Mouse (Mus musculus): ENCODE results near the gene Samd4. TPM values are rescaled to one million over a fixed set of nuclear protein-coding genes. Genes with fewer than 3 reads are reported as not detected.
"Not testable (repeated sequence)": the region's sequence is repeated elsewhere in the genome, so short reads cannot be mapped to it uniquely, and the experiment has no call there.

Gene Samd4
- polyA plus RNA-seq, 1 experiment from 2014 or later: 17.6 TPM

GRCm38 (mm10) chr14:47093355-47093792, 210.7 kb downstream of the Samd4 start:
- Histone ChIP-seq H3K4me3 (no peak overlapping the region), H3K27me3 (no peaks in the 10 kb centered on the region), H3K27ac (peak overlapping the region; percentile 13; the same call in 1 of the 2 replicates), H3K4me2 (no peak overlapping the region), H3K36me3 (peaks cover 18% of the 10 kb centered on the region; the same call in 1 of the 2 replicates), H3K4me1 (replicated peaks) (peaks cover 35% of the 10 kb centered on the region), H3K9ac (no peak overlapping the region), H3K9me3 (replicated peaks) (no peaks in the 10 kb centered on the region)
- WGBS: 71% methylated on average over 16 of the region's 16 CpGs
- ATAC-seq (replicated peaks; ENCODE audit: insufficient number of reproducible peaks, insufficient read depth, low FRiP score, low read depth): no peak

GRCm38 (mm10) chr14:47095036-47095435, 212.4 kb downstream of the Samd4 start:
- Histone ChIP-seq H3K4me1 (replicated peaks) (peaks cover 21% of the 10 kb centered on the region), H3K9ac (no peak overlapping the region), H3K36me3 (peaks cover 18% of the 10 kb centered on the region; the same call in 1 of the 2 replicates), H3K27ac (no peak overlapping the region), H3K4me3 (no peak overlapping the region), H3K27me3 (no peaks in the 10 kb centered on the region), H3K9me3 (replicated peaks) (no peaks in the 10 kb centered on the region), H3K4me2 (no peak overlapping the region)
- WGBS: 75% methylated on average over 3 of the region's 3 CpGs
- ATAC-seq (replicated peaks; ENCODE audit: insufficient number of reproducible peaks, insufficient read depth, low FRiP score, low read depth): no peak

- 32% methylated on average over 5 of the region's 5 CpGs for WGBS
- no peaks in the 10 kb centered on the region for H3K9me3 ChIP-seq (replicated peaks)
- peaks cover 12% of the 10 kb centered on the region; the same call in 1 of the 2 replicates for H3K36me3 ChIP-seq
- no peak overlapping the region for H3K4me3 ChIP-seq
- peak overlapping the region; percentile 75 for H3K27ac ChIP-seq
- H3K9ac ChIP-seq: no peak overlapping the region
- H3K4me1 ChIP-seq (replicated peaks): peaks cover 20% of the 10 kb centered on the region
- peak; percentile 70 for ATAC-seq (replicated peaks; ENCODE audit: insufficient number of reproducible peaks, insufficient read depth, low FRiP score, low read depth)
- no peak overlapping the region for H3K4me2 ChIP-seq
- no peaks in the 10 kb centered on the region for H3K27me3 ChIP-seq
Measured at GRCm38 (mm10) chr14:47096357-47096756, 213.7 kb downstream of the Samd4 start.

- Histone ChIP-seq H3K4me2 (peak overlapping the region; percentile 20; the same call in 1 of the 2 replicates), H3K4me1 (replicated peaks) (0 out of 2 replicates have a peak, but pooled peaks cover 2% of the 10 kb centered on the region), H3K9me3 (replicated peaks) (no peaks in the 10 kb centered on the region), H3K36me3 (peaks cover 4% of the 10 kb centered on the region), H3K9ac (no peak overlapping the region), H3K4me3 (0 out of 2 replicates have a peak overlapping the region, but pooled peaks have one; percentile 14), H3K27me3 (no peaks in the 10 kb centered on the region), H3K27ac (no peak overlapping the region)
- WGBS: 52% methylated on average over 19 of the region's 19 CpGs
- no peak for ATAC-seq (replicated peaks; ENCODE audit: insufficient number of reproducible peaks, insufficient read depth, low FRiP score, low read depth)
Measured at GRCm38 (mm10) chr14:47104246-47105173, 221.9 kb downstream of the Samd4 start.

GRCm38 (mm10) chr14:47105174-47105557, 222.5 kb downstream of the Samd4 start:
- Histone ChIP-seq H3K27me3 (no peaks in the 10 kb centered on the region), H3K4me3 (no peak overlapping the region), H3K4me2 (no peak overlapping the region), H3K27ac (no peak overlapping the region), H3K9ac (no peak overlapping the region), H3K4me1 (replicated peaks) (0 out of 2 replicates have a peak, but pooled peaks cover 2% of the 10 kb centered on the region), H3K9me3 (replicated peaks) (no peaks in the 10 kb centered on the region), H3K36me3 (peaks cover 4% of the 10 kb centered on the region)
- WGBS: 80% methylated on average over 3 of the region's 3 CpGs
- no peak for ATAC-seq (replicated peaks; ENCODE audit: insufficient number of reproducible peaks, insufficient read depth, low FRiP score, low read depth)

- no peak overlapping the region for H3K27ac ChIP-seq
- no peak overlapping the region for H3K9ac ChIP-seq
- no peak for ATAC-seq (replicated peaks; ENCODE audit: insufficient number of reproducible peaks, insufficient read depth, low FRiP score, low read depth)
- H3K36me3 ChIP-seq: peaks cover 4% of the 10 kb centered on the region
- 0 out of 2 replicates have a peak, but pooled peaks cover 2% of the 10 kb centered on the region for H3K4me1 ChIP-seq (replicated peaks)
- WGBS: 92% methylated on average over 3 of the region's 3 CpGs
- no peak overlapping the region for H3K4me3 ChIP-seq
- no peak overlapping the region for H3K4me2 ChIP-seq
- H3K27me3 ChIP-seq: no peaks in the 10 kb centered on the region
- no peaks in the 10 kb centered on the region for H3K9me3 ChIP-seq (replicated peaks)
Measured at GRCm38 (mm10) chr14:47105755-47106154, 223.1 kb downstream of the Samd4 start.

GRCm38 (mm10) chr14:47107461-47107860, 224.8 kb downstream of the Samd4 start:
- 0 out of 2 replicates have a peak, but pooled peaks cover 2% of the 10 kb centered on the region for H3K4me1 ChIP-seq (replicated peaks)
- H3K4me2 ChIP-seq: no peak overlapping the region
- no peak overlapping the region for H3K27ac ChIP-seq
- H3K27me3 ChIP-seq: no peaks in the 10 kb centered on the region
- H3K9me3 ChIP-seq (replicated peaks): no peaks in the 10 kb centered on the region
- peaks cover 4% of the 10 kb centered on the region for H3K36me3 ChIP-seq
- no peak overlapping the region for H3K4me3 ChIP-seq
- no peak overlapping the region for H3K9ac ChIP-seq
- ATAC-seq (replicated peaks; ENCODE audit: insufficient number of reproducible peaks, insufficient read depth, low FRiP score, low read depth): no peak
- 87% methylated on average over 3 of the region's 3 CpGs for WGBS

GRCm38 (mm10) chr14:47110391-47110790, 227.7 kb downstream of the Samd4 start:
- ATAC-seq (replicated peaks; ENCODE audit: insufficient number of reproducible peaks, insufficient read depth, low FRiP score, low read depth); H3K4me2 ChIP-seq; H3K36me3 ChIP-seq; H3K4me1 ChIP-seq (replicated peaks); H3K27ac ChIP-seq; H3K9ac ChIP-seq; H3K9me3 ChIP-seq (replicated peaks); H3K27me3 ChIP-seq; H3K4me3 ChIP-seq: not testable (repeated sequence)
- 85% methylated on average over 7 of the region's 7 CpGs for WGBS

- Histone ChIP-seq H3K4me3 (no peak overlapping the region), H3K27ac (no peak overlapping the region), H3K36me3 (no peaks in the 10 kb centered on the region), H3K9ac (no peak overlapping the region), H3K4me2 (no peak overlapping the region), H3K4me1 (replicated peaks) (no peaks in the 10 kb centered on the region; the same call in 1 of the 2 replicates), H3K27me3 (no peaks in the 10 kb centered on the region), H3K9me3 (replicated peaks) (no peaks in the 10 kb centered on the region)
- 47% methylated on average over 9 of the region's 9 CpGs for WGBS
- ATAC-seq (replicated peaks; ENCODE audit: insufficient number of reproducible peaks, insufficient read depth, low FRiP score, low read depth): no peak
Measured at GRCm38 (mm10) chr14:47111341-47111740, 228.7 kb downstream of the Samd4 start.

GRCm38 (mm10) chr14:47115154-47115553, 232.5 kb downstream of the Samd4 start:
- ATAC-seq (replicated peaks; ENCODE audit: insufficient number of reproducible peaks, insufficient read depth, low FRiP score, low read depth): no peak
- 49% methylated on average over 9 of the region's 9 CpGs for WGBS
- Histone ChIP-seq H3K27me3 (no peaks in the 10 kb centered on the region), H3K4me3 (no peak overlapping the region), H3K36me3 (no peaks in the 10 kb centered on the region), H3K9me3 (replicated peaks) (no peaks in the 10 kb centered on the region), H3K4me1 (replicated peaks) (no peaks in the 10 kb centered on the region; the same call in 1 of the 2 replicates), H3K27ac (no peak overlapping the region), H3K4me2 (no peak overlapping the region), H3K9ac (no peak overlapping the region)

GRCm38 (mm10) chr14:47116062-47116762, 233.6 kb downstream of the Samd4 start:
- Histone ChIP-seq H3K9me3 (replicated peaks) (no peaks in the 10 kb centered on the region), H3K9ac (no peak overlapping the region), H3K4me1 (replicated peaks) (no peaks in the 10 kb centered on the region; the same call in 1 of the 2 replicates), H3K4me3 (no peak overlapping the region), H3K36me3 (no peaks in the 10 kb centered on the region), H3K27me3 (no peaks in the 10 kb centered on the region), H3K27ac (no peak overlapping the region), H3K4me2 (no peak overlapping the region)
- ATAC-seq (replicated peaks; ENCODE audit: insufficient number of reproducible peaks, insufficient read depth, low FRiP score, low read depth): no peak
- WGBS: 62% methylated on average over 9 of the region's 10 CpGs

Data from heart, embryonic 15.5 days (tissue).